Mouse (Mus musculus) midbrain, embryonic 14.5 days (tissue): ENCODE data around the gene Nrcam. TPM values are rescaled to one million over a fixed set of nuclear protein-coding genes. Genes with fewer than 3 reads are reported as not detected.
A peak's percentile ranks its signal among the peaks of the same experiment; 100 is the strongest.

ENCODE experiments used
- ATAC-seq: fragments of 200-750 bp; cut with Nextera tagmentation; 2 replicates; pipeline ENCODE4 v1.8.0; 2017; ENCODE audit warnings: moderate number of reproducible peaks, moderate library complexity; ENCODE audit not compliant: low FRiP score, low TSS enrichment
- DNase-seq: peaks from one replicate; pipeline ENCODE4 v3.0.0-alpha.2; 2015
- H3K27ac ChIP-seq: fragments of 300-500 bp; sonication (generic); replicated peaks from 2 replicates; pipeline ENCODE4 v1.5.1; 2014; ENCODE audit warnings: mild to moderate bottlenecking, low read depth, low read length, moderate library complexity
- H3K27me3 ChIP-seq: fragments of 300-500 bp; sonication (generic); 2 replicates; pipeline ENCODE4 v1.6.1; 2014; ENCODE audit warnings: low read length, control low read depth, mixed read lengths; ENCODE audit not compliant: control insufficient read depth, insufficient read depth
- H3K36me3 ChIP-seq: fragments of 300-500 bp; sonication (generic); 2 replicates; pipeline ENCODE4 v1.6.1; 2014; ENCODE audit warnings: low read length, control low read depth; ENCODE audit not compliant: control insufficient read depth, insufficient read depth
- H3K4me1 ChIP-seq: fragments of 300-500 bp; sonication (generic); 2 replicates; pipeline ENCODE4 v1.6.1; 2014; ENCODE audit warnings: mild to moderate bottlenecking, antibody characterized with exemption, low read length, control low read depth; ENCODE audit not compliant: control insufficient read depth, insufficient read depth
- H3K4me2 ChIP-seq: fragments of 300-500 bp; sonication (generic); 2 replicates; pipeline ENCODE4 v1.6.1; 2014; ENCODE audit warnings: mild to moderate bottlenecking, low read length, moderate library complexity
- H3K4me3 ChIP-seq: fragments of 300-500 bp; sonication (generic); replicated peaks from 2 replicates; pipeline ENCODE4 v1.5.1; 2014; ENCODE audit warnings: low read depth, low read length
- H3K9ac ChIP-seq: fragments of 300-500 bp; sonication (generic); replicated peaks from 2 replicates; pipeline ENCODE4 v1.6.1; 2014; ENCODE audit warnings: mild to moderate bottlenecking, low read length, moderate library complexity
- H3K9me3 ChIP-seq: fragments of 300-500 bp; sonication (generic); 2 replicates; pipeline ENCODE4 v1.6.1; 2016; ENCODE audit warnings: low read length, control low read depth, mixed read lengths; ENCODE audit not compliant: control insufficient read depth
- WGBS: fragments of 180-500 bp; shearing (Covaris S2); extraction: QIAGEN DNeasy Blood & Tissue Kit; methylation state at CpG from one replicate; pipeline ENCODE4 v1.1.7; 2014; 5-methylcytosine and 5-hydroxymethylcytosine counted together
- polyA plus RNA-seq: library from polyadenylated mRNA; unstranded; fragments of >200 nt; fragmentation: Nextera tagmentation; extraction: Ambion mirVana; gene quantifications from 2 replicates; pipeline ENCODE4 v1.2.1, GENCODE M21; 2014

Nrcam gene
- polyA plus RNA-seq, 1 experiment from 2014 or later = 198 TPM

GRCm38 (mm10) chr12:44403731-44404424 is 75.2 kb downstream of the Nrcam start:
- H3K27ac ChIP-seq = peak overlapping the region; percentile 87
- H3K27me3 ChIP-seq = no peaks in the 10 kb centered on the region
- 5% methylated on average over 3 of the region's 3 CpGs for WGBS
- H3K9me3 ChIP-seq = no peaks in the 10 kb centered on the region
- H3K4me2 ChIP-seq = no peak overlapping the region
- peak; percentile 70 for DNase-seq
- no peak overlapping the region for H3K9ac ChIP-seq
- ATAC-seq = peak; percentile 89
- H3K36me3 ChIP-seq = no peaks in the 10 kb centered on the region
- peaks cover 53% of the 10 kb centered on the region for H3K4me1 ChIP-seq
- H3K4me3 ChIP-seq = no peak overlapping the region

DNA sequence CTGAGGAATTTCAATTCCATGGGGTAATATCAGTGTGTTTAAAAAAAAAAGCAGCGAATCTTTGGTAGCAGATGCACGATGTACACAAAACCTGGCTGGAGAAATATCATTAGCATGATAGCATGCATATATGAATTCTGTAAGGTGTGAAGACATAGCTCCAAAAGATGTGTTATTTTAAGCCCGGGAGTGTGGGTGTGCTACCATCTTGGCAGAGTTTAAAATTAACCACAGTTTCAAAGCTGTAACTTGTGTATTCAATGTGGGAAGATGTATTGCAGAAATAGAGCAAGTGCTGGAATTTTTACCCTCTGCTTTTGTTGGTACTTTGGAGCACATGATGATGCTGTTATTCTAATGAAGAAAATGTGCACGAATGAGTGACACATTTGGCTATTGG is 81.1 kb downstream of the Nrcam start:
- no peak overlapping the region for H3K4me3 ChIP-seq
- WGBS = 85% methylated on average over 4 of the region's 4 CpGs
- ATAC-seq (no peak), DNase-seq (no peak)
- no peak overlapping the region for H3K4me2 ChIP-seq
- H3K36me3 ChIP-seq = no peaks in the 10 kb centered on the region
- no peak overlapping the region for H3K27ac ChIP-seq
- peaks cover 12% of the 10 kb centered on the region for H3K4me1 ChIP-seq
- no peaks in the 10 kb centered on the region for H3K27me3 ChIP-seq
- no peaks in the 10 kb centered on the region for H3K9me3 ChIP-seq
- no peak overlapping the region for H3K9ac ChIP-seq

DNA sequence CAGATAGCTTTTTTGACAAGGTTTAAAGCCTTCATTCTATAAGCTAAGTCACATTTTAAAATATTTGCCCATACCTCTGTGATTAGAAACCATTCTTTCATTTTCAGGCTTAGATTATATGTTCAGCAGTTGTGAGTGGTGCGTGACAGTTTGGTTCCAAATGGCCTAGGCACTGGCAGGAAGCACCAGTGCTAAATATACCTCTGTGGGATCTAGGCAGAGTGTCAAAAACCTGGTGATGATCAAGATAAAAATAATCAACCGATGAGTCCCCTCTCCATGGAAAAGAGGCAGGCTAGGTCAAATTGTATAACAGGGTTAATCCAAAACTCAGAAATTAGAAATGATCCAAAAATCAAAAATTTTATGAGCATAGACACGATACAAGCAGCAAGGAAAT is 82.3 kb downstream of the Nrcam start:
- DNase-seq (no peak), ATAC-seq (no peak)
- H3K36me3 ChIP-seq = no peaks in the 10 kb centered on the region
- H3K27ac ChIP-seq = no peak overlapping the region
- WGBS = 90% methylated on average over 3 of the region's 3 CpGs
- H3K9me3 ChIP-seq = no peaks in the 10 kb centered on the region
- H3K4me1 ChIP-seq = peaks cover 2% of the 10 kb centered on the region; the same call in 1 of the 2 replicates
- H3K4me2 ChIP-seq = no peak overlapping the region
- H3K9ac ChIP-seq = no peak overlapping the region
- H3K27me3 ChIP-seq = no peaks in the 10 kb centered on the region
- no peak overlapping the region for H3K4me3 ChIP-seq

DNA sequence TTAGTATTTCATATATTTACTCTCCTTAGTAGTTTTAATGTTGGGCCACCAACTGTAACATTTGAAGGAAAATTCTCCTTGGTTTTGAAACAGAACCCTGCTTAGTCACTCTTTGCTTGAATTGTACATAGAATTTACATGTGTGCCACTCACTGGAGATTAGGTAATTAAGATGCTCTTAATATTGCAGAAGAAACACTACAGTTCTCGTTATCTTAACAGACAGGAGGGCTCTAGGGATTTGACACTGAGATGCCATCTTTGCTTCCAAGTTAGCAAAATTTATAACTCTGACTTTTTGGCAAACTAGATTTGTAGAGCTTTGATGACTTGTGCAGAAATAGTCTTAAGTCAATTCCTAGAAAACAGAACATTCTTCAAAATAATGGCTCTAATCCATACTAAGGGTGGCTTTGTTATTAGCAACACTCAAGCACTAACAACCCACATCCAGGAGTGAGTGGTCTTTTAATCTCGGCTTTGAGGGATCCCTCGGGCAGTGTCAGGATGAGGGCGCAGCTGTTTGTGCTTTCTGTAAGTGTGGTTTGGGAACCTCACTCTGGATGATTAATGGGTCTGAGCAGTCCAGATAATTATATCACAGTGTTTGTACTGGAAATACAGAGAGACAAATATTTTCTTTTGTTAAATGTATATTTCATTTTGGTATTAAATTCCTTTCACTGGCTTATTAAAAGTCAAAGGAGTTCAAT is 93.6 kb downstream of the Nrcam start:
- DNase-seq = peak; percentile 67

GRCm38 (mm10) chr12:44422867-44423255 is 94.2 kb downstream of the Nrcam start:
- Histone ChIP-seq H3K4me3 (no peak overlapping the region), H3K4me2 (no peak overlapping the region), H3K9me3 (no peaks in the 10 kb centered on the region), H3K4me1 (no peaks in the 10 kb centered on the region), H3K27ac (0 out of 2 replicates have a peak overlapping the region, but pooled peaks have one; percentile 6), H3K9ac (no peak overlapping the region), H3K36me3 (no peaks in the 10 kb centered on the region), H3K27me3 (no peaks in the 10 kb centered on the region)
- ATAC-seq = no peak
- no peak for DNase-seq
- whole genome bisulfite sequencing = 73% methylated on average over 4 of the region's 4 CpGs

More for the DNA sequence above, 93.6 kb downstream of the Nrcam start:
- no peaks in the 10 kb centered on the region for H3K36me3 ChIP-seq
- H3K4me2 ChIP-seq = no peak overlapping the region
- H3K27ac ChIP-seq = no peak overlapping the region
- H3K27me3 ChIP-seq = no peaks in the 10 kb centered on the region
- H3K4me3 ChIP-seq = no peak overlapping the region
- no peak overlapping the region for H3K9ac ChIP-seq
- H3K4me1 ChIP-seq = no peaks in the 10 kb centered on the region
- H3K9me3 ChIP-seq = no peaks in the 10 kb centered on the region
- 32% methylated on average over 4 of the region's 4 CpGs for WGBS
- peak; percentile 82 for ATAC-seq

DNA sequence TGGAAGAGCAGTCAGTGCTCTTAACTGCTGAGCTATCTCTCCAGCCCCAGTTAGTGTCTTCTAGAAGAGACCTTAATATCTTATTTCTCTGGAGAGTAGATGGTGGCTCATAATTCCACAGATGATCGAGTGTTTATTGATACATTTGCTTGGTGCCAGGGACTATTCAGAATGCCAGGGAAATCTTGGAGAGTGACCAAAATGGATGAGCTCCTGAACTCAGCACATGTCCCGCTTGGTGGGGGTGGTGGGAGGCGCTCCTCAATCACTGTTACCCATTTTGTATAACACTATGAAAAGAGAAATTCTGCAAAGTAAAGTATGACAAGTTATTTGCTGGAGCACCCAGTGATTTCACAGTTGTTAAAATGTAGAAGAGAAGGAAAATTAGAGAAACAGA is 95.3 kb downstream of the Nrcam start:
- Histone ChIP-seq H3K4me2 (no peak overlapping the region), H3K27ac (no peak overlapping the region), H3K9me3 (no peaks in the 10 kb centered on the region), H3K9ac (no peak overlapping the region), H3K36me3 (no peaks in the 10 kb centered on the region), H3K4me1 (no peaks in the 10 kb centered on the region), H3K27me3 (no peaks in the 10 kb centered on the region), H3K4me3 (no peak overlapping the region)
- 91% methylated on average over 3 of the region's 3 CpGs for WGBS
- DNase-seq (no peak), ATAC-seq (no peak)

- H3K4me3 ChIP-seq = no peak overlapping the region
- H3K9ac ChIP-seq = no peak overlapping the region
- H3K9me3 ChIP-seq = no peaks in the 10 kb centered on the region
- H3K27me3 ChIP-seq = no peaks in the 10 kb centered on the region
- DNase-seq (no peak), ATAC-seq (no peak)
- H3K36me3 ChIP-seq = no peaks in the 10 kb centered on the region
- no peak overlapping the region for H3K27ac ChIP-seq
- H3K4me2 ChIP-seq = no peak overlapping the region
- 13% methylated on average over 6 of the region's 6 CpGs for WGBS
- peaks cover 6% of the 10 kb centered on the region for H3K4me1 ChIP-seq
Measured at GRCm38 (mm10) chr12:44425040-44425439, 96.4 kb downstream of the Nrcam start.

- no peaks in the 10 kb centered on the region for H3K27me3 ChIP-seq
- no peak overlapping the region for H3K4me3 ChIP-seq
- peaks cover 30% of the 10 kb centered on the region for H3K4me1 ChIP-seq
- DNase-seq = peak; percentile 79
- whole genome bisulfite sequencing = 14% methylated on average over 6 of the region's 6 CpGs
- no peaks in the 10 kb centered on the region for H3K36me3 ChIP-seq
- ATAC-seq = peak; percentile 70; the same call in 1 of the 2 replicates
- H3K4me2 ChIP-seq = peak overlapping the region; percentile 31
- no peak overlapping the region for H3K9ac ChIP-seq
- no peaks in the 10 kb centered on the region for H3K9me3 ChIP-seq
- peak overlapping the region; percentile 86 for H3K27ac ChIP-seq
Measured at GRCm38 (mm10) chr12:44430335-44430734, 101.7 kb downstream of the Nrcam start.
